Mouse (Mus musculus): ENCODE data around the gene Atg2a. TPM values are rescaled to one million over a fixed set of nuclear protein-coding genes. Genes with fewer than 3 reads are reported as not detected.
A peak's percentile ranks its signal among the peaks of the same experiment; 100 is the strongest.

The Atg2a gene
- polyA plus RNA-seq, 1 experiment = 47.4 TPM

DNA sequence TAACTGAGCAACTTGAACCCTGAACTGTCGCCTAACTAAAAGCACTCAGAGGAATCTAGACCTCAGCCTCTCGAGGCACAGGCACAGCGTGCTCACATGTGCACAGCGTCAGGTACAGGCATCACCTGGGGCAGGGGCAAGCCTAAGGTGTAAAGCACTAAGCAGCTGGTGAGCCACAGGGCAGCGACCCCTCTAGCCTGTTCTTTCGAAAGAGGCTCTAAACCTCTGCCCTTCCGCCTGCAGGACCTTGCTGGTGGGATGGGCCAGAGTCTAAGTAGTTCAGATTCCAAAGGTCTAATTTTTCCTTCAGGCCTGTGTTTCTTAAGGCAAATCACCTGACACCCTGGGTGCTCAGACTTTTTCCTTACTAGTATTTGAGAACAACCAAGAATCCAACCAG is 30.6 kb downstream of the Atg2a start:
- no peaks in the 10 kb centered on the region for H3K27me3 ChIP-seq (ENCODE audit: control insufficient read depth, insufficient read depth, low read length)
- peaks cover 20% of the 10 kb centered on the region; the same call in 1 of the 2 replicates for H3K4me1 ChIP-seq (ENCODE audit: control insufficient read depth, insufficient read depth, insufficient read length)
- no peak for DNase-seq (ENCODE audit: low read depth in 1 of 2, low spot score in 2 of 2)
- H3K27ac ChIP-seq (ENCODE audit: insufficient read depth, low read length) = no peak overlapping the region
- no peak overlapping the region for H3K4me3 ChIP-seq (ENCODE audit: extremely low read depth, insufficient read depth, insufficient read length)
- WGBS = 89% methylated on average over 7 of the region's 7 CpGs
- H3K36me3 ChIP-seq (ENCODE audit: control insufficient read depth, insufficient read depth, low read length) = no peaks in the 10 kb centered on the region
- no peak for TF ChIP-seq POLR2A (IDR thresholded peaks at IDR 0.05; ENCODE audit: low read depth, low read length)
- TF ChIP-seq CTCF (IDR thresholded peaks at IDR 0.05; ENCODE audit: extremely low read depth, insufficient read depth, insufficient read length, insufficient replicate concordance) = no peak

DNA sequence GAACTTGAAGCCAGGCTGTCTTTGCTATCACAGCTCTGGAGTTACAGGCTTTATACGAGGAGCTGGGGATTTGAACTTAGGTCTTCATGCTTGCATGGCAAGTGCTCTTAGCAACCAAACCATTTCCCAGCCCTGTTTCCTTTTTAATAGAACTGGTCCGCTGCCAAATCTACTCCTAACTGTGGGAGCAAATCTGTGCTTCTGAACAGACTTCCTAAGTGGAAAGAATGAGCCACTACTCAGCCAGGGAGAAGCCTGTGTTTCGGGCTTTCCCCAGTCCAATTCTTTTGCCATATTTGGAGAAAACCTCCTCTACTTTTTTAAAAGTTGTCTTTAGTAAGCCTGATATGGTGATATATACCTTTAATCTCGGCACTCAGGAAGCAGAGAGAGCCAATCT is 31.3 kb downstream of the Atg2a start:
- TF ChIP-seq CTCF (IDR thresholded peaks at IDR 0.05; ENCODE audit: extremely low read depth, insufficient read depth, insufficient read length, insufficient replicate concordance) (no peak), POLR2A (IDR thresholded peaks at IDR 0.05; ENCODE audit: low read depth, low read length) (no peak)
- Histone ChIP-seq H3K4me1 (ENCODE audit: control insufficient read depth, insufficient read depth, insufficient read length) (peaks cover 20% of the 10 kb centered on the region; the same call in 1 of the 2 replicates), H3K27ac (ENCODE audit: insufficient read depth, low read length) (no peak overlapping the region), H3K36me3 (ENCODE audit: control insufficient read depth, insufficient read depth, low read length) (no peaks in the 10 kb centered on the region), H3K27me3 (ENCODE audit: control insufficient read depth, insufficient read depth, low read length) (no peaks in the 10 kb centered on the region), H3K4me3 (ENCODE audit: extremely low read depth, insufficient read depth, insufficient read length) (no peak overlapping the region)
- WGBS = 83% methylated on average over 4 of the region's 4 CpGs
- no peak for DNase-seq (ENCODE audit: low read depth in 1 of 2, low spot score in 2 of 2)

DNA sequence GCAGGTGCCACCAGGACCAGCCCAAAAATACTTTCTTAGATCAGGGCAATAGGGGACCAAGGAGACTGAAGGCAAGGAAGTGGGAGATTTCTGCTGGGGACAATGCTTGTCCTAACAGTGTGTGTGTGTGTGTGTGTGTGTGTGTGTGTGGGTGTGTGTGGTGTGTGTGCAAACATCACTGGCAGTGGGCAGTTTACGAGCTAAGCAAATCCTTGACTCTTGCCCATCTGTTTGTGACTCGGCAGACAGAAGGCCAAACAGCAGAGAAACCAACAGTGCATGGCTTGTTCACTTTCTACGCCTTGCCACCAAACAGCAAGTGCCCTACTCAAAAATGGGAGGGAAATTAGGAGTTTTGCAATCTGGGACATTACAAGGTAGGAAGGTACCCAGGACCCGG is 32.1 kb downstream of the Atg2a start:
- Histone ChIP-seq H3K4me1 (ENCODE audit: control insufficient read depth, insufficient read depth, insufficient read length) (peaks cover 27% of the 10 kb centered on the region; the same call in 1 of the 2 replicates), H3K4me3 (ENCODE audit: extremely low read depth, insufficient read depth, insufficient read length) (no peak overlapping the region), H3K27me3 (ENCODE audit: control insufficient read depth, insufficient read depth, low read length) (no peaks in the 10 kb centered on the region), H3K27ac (ENCODE audit: insufficient read depth, low read length) (no peak overlapping the region), H3K36me3 (ENCODE audit: control insufficient read depth, insufficient read depth, low read length) (no peaks in the 10 kb centered on the region)
- WGBS = 60% methylated on average over 4 of the region's 4 CpGs
- DNase-seq (ENCODE audit: low read depth in 1 of 2, low spot score in 2 of 2) = no peak
- TF ChIP-seq CTCF (IDR thresholded peaks at IDR 0.05; ENCODE audit: extremely low read depth, insufficient read depth, insufficient read length, insufficient replicate concordance) = no peak
- no peak for TF ChIP-seq POLR2A (IDR thresholded peaks at IDR 0.05; ENCODE audit: low read depth, low read length)

DNA sequence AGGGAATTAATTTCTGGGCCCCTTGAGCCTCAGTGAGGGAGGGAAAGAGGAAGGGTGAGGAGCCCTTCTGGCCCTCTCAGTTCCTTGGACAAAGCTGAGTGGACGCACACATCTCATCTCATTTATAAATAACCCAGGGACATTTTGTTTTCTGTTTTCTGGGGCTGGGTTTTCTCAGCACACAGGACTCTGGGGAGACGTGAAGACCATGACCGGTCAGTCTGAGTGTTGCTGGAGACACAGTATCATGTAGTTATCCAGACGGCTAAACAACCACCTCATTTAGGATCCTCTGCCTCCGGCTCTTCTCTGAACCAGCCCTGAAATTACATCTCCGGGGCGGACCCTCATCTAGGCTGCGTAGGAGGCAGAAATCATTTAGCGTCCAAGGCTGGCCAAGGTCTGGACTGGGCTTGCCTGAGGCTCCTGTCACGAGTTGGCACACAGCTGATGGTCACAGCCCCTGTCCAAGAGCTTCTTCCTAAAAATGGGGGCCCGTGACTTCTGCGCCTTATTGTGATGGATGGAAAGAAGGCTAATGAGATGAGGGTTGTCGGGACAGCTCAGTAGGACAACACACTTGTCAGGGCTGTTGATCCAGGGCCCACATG is 32.6 kb downstream of the Atg2a start:
- H3K4me3 ChIP-seq (ENCODE audit: extremely low read depth, insufficient read depth, insufficient read length) = no peak overlapping the region
- TF ChIP-seq POLR2A (IDR thresholded peaks at IDR 0.05; ENCODE audit: low read depth, low read length) (no peak), CTCF (IDR thresholded peaks at IDR 0.05; ENCODE audit: extremely low read depth, insufficient read depth, insufficient read length, insufficient replicate concordance) (no peak)
- H3K27me3 ChIP-seq (ENCODE audit: control insufficient read depth, insufficient read depth, low read length) = no peaks in the 10 kb centered on the region
- DNase-seq (ENCODE audit: low read depth in 1 of 2, low spot score in 2 of 2) = no peak
- 0 out of 2 replicates have a peak overlapping the region, but pooled peaks have one; percentile 21 for H3K27ac ChIP-seq (ENCODE audit: insufficient read depth, low read length)
- no peaks in the 10 kb centered on the region for H3K36me3 ChIP-seq (ENCODE audit: control insufficient read depth, insufficient read depth, low read length)
- whole genome bisulfite sequencing = 89% methylated on average over 13 of the region's 13 CpGs
- peaks cover 32% of the 10 kb centered on the region; the same call in 1 of the 2 replicates for H3K4me1 ChIP-seq (ENCODE audit: control insufficient read depth, insufficient read depth, insufficient read length)

DNA sequence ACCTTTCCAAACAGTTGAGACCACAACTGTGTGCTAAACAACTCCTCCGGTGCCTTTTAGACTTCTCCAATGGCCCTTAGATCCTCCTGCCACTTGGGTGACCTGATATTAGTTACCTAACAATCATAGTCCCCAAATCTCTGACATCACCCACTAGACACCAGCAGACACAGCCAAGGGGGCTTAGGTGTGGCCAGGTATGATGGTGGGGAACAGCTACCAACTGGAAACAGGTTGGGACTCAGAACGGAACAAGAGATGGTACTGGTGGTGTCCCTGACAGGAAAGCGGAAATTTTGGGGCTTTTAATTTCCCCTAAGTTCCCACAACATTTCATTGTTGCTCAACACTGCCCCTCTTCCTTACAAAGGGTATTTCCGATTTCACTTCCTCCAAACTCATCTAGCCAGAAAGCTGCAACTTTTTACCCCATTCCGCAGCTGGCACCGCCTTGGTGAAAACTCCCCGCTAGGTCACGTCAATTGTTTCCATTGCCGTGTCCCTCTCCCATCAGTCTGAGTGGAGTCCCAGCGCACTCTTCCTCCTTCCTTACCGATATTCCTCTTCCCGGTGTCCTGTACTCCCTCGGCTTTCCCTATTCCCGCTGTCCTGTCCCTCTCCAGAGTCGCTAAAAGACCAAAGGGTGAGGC is 34.4 kb downstream of the Atg2a start:
- peaks cover 34% of the 10 kb centered on the region; the same call in 1 of the 2 replicates for H3K4me1 ChIP-seq (ENCODE audit: control insufficient read depth, insufficient read depth, insufficient read length)
- 2% methylated on average over 15 of the region's 15 CpGs for WGBS

DNA sequence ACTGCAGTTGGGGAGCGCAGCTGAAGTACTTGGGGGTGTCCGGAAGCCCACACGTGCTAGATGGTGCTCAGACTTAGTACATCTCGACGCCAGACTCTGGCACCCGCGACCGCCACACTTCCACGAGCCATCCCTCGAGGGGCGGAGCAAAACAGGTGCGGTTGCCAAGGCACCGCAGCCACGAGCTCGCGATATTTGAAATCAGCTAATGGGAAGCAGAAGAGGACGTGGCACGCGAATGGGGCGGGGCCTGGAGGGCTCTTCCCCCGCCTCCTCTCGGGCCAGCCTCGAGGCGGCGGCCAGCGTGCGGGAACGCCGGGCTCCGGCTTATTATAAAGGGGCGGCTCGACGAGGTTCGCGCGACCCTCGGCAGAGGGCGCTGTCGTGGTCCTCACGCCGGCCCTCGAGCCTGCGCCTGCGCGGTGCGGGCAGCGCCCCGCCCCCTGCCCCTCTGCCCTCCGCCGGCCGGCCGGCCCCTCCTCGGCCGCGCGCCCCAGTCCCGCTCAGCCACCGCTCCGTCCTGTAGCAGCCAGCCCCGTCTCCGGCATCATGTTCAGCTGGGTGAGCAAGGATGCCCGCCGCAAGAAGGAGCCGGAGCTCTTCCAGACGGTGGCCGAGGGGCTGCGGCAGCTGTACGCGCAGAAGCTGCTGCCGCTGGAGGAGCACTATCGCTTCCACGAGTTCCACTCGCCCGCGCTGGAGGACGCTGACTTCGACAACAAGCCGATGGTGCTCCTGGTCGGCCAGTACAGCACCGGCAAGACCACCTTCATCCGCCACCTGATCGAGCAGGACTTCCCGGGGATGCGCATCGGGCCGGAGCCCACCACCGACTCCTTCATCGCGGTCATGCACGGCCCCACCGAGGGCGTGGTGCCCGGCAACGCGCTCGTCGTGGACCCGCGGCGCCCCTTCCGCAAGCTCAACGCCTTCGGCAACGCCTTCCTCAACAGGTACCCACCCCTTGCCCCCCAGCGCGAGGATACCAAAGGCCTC is 35.3 kb downstream of the Atg2a start, which contains the start of gene Ehd1:
Gene Ehd1 (plus strand): TSS at position 300 of the 996 bp plus-strand sequence.
- TF ChIP-seq CTCF (IDR thresholded peaks at IDR 0.05; ENCODE audit: extremely low read depth, insufficient read depth, insufficient read length, insufficient replicate concordance) (peak; percentile 67), POLR2A (IDR thresholded peaks at IDR 0.05; ENCODE audit: low read depth, low read length) (peak; percentile 47)
- peaks cover 34% of the 10 kb centered on the region; the same call in 1 of the 2 replicates for H3K4me1 ChIP-seq (ENCODE audit: control insufficient read depth, insufficient read depth, insufficient read length)
- under 1% methylated on average over 105 of the region's 106 CpGs for WGBS
- peak within 1 kb of the TSS; percentile 99 for H3K27ac ChIP-seq (ENCODE audit: insufficient read depth, low read length)
- peak within 1 kb of the TSS; percentile 75 for H3K4me3 ChIP-seq (ENCODE audit: extremely low read depth, insufficient read depth, insufficient read length)
- peaks cover 5% of the 10 kb centered on the region for H3K36me3 ChIP-seq (ENCODE audit: control insufficient read depth, insufficient read depth, low read length)
- peak; percentile 96 for DNase-seq (ENCODE audit: low read depth in 1 of 2, low spot score in 2 of 2)
- H3K27me3 ChIP-seq (ENCODE audit: control insufficient read depth, insufficient read depth, low read length) = no peaks in the 10 kb centered on the region

More for the DNA sequence above, 34.4 kb downstream of the Atg2a start:
- Histone ChIP-seq H3K27ac (ENCODE audit: insufficient read depth, low read length) (peak overlapping the region; percentile 99), H3K4me3 (ENCODE audit: extremely low read depth, insufficient read depth, insufficient read length) (peak overlapping the region; percentile 55), H3K27me3 (ENCODE audit: control insufficient read depth, insufficient read depth, low read length) (no peaks in the 10 kb centered on the region), H3K36me3 (ENCODE audit: control insufficient read depth, insufficient read depth, low read length) (no peaks in the 10 kb centered on the region)
- DNase-seq (ENCODE audit: low read depth in 1 of 2, low spot score in 2 of 2) = peak; percentile 66 to 85
- TF ChIP-seq POLR2A (IDR thresholded peaks at IDR 0.05; ENCODE audit: low read depth, low read length) (no peak; the same call in 1 of the 2 replicates), CTCF (IDR thresholded peaks at IDR 0.05; ENCODE audit: extremely low read depth, insufficient read depth, insufficient read length, insufficient replicate concordance) (no peak)

Measured in spleen, adult 2 months (tissue).